Mouse (Mus musculus) hindbrain, embryonic 12.5 days (tissue): ENCODE measurements around the gene Rps6ka5. TPM values are rescaled to one million over a fixed set of nuclear protein-coding genes. Genes with fewer than 3 reads are reported as not detected.

Experiments used
- ATAC-seq: fragments of 200-750 bp; cut with Nextera tagmentation; 2 replicates; pipeline ENCODE4 v1.8.0; 2017; ENCODE audit warnings: moderate TSS enrichment; ENCODE audit not compliant: low FRiP score
- H3K27ac ChIP-seq: fragments of 300-500 bp; sonication (generic); 2 replicates; pipeline ENCODE4 v1.5.1; 2016; ENCODE audit warnings: mild to moderate bottlenecking
- H3K27me3 ChIP-seq: fragments of 300-500 bp; sonication (generic); 2 replicates; pipeline ENCODE4 v1.6.1; 2016; ENCODE audit warnings: mild to moderate bottlenecking
- H3K36me3 ChIP-seq: fragments of 300-500 bp; sonication (generic); 2 replicates; pipeline ENCODE4 v1.6.1; 2016; ENCODE audit warnings: mild to moderate bottlenecking
- H3K4me1 ChIP-seq: fragments of 300-500 bp; sonication (generic); 2 replicates; pipeline ENCODE4 v1.6.1; 2016
- H3K4me2 ChIP-seq: fragments of 300-500 bp; sonication (generic); replicated peaks from 2 replicates; pipeline ENCODE4 v1.6.1; 2016; ENCODE audit warnings: mild to moderate bottlenecking
- H3K4me3 ChIP-seq: fragments of 300-500 bp; sonication (generic); 2 replicates; pipeline ENCODE4 v1.5.1; 2016; ENCODE audit warnings: mild to moderate bottlenecking
- H3K9ac ChIP-seq: fragments of 300-500 bp; sonication (generic); 2 replicates; pipeline ENCODE4 v1.6.1; 2016; ENCODE audit warnings: mild to moderate bottlenecking, moderate library complexity
- H3K9me3 ChIP-seq: fragments of 300-500 bp; sonication (generic); replicated peaks from 2 replicates; pipeline ENCODE4 v1.6.1; 2016; ENCODE audit warnings: mild to moderate bottlenecking
- WGBS: fragments of 180-500 bp; shearing (Covaris S2); methylation state at CpG from one replicate; pipeline ENCODE4 v1.1.7; 2016; 5-methylcytosine and 5-hydroxymethylcytosine counted together
- polyA plus RNA-seq: library from polyadenylated mRNA; unstranded; fragments of >200 nt; fragmentation: Nextera tagmentation; extraction: Ambion mirVana; gene quantifications from 2 replicates; pipeline ENCODE4 v1.2.1, GENCODE M21; 2016

Rps6ka5 gene
- polyA plus RNA-seq, 1 experiment from 2014 or later: 6.5 TPM

GRCm38 (mm10) chr12:100530871-100531270 is 195.9 kb downstream of the Rps6ka5 start:
- Histone ChIP-seq H3K27ac (no peak overlapping the region), H3K4me3 (no peak overlapping the region), H3K27me3 (no peaks in the 10 kb centered on the region), H3K4me1 (peaks cover 33% of the 10 kb centered on the region), H3K4me2 (no peak overlapping the region), H3K36me3 (no peaks in the 10 kb centered on the region), H3K9me3 (no peaks in the 10 kb centered on the region), H3K9ac (no peak overlapping the region)
- ATAC-seq: no peak
- 91% methylated on average over 5 of the region's 5 CpGs for WGBS

GRCm38 (mm10) chr12:100529651-100530050 is 197.1 kb downstream of the Rps6ka5 start:
- 75% methylated on average over 5 of the region's 5 CpGs for WGBS
- no peak overlapping the region for H3K4me2 ChIP-seq
- H3K36me3 ChIP-seq: no peaks in the 10 kb centered on the region
- no peak for ATAC-seq
- no peak overlapping the region; the same call in 1 of the 2 replicates for H3K27ac ChIP-seq
- H3K4me1 ChIP-seq: peaks cover 33% of the 10 kb centered on the region
- H3K9me3 ChIP-seq: no peaks in the 10 kb centered on the region
- H3K4me3 ChIP-seq: no peak overlapping the region
- no peak overlapping the region for H3K9ac ChIP-seq
- no peaks in the 10 kb centered on the region for H3K27me3 ChIP-seq

GRCm38 (mm10) chr12:100529172-100529571 is 197.6 kb downstream of the Rps6ka5 start:
- Histone ChIP-seq H3K9ac (no peak overlapping the region), H3K4me1 (peaks cover 30% of the 10 kb centered on the region)
- WGBS: 20% methylated on average over 8 of the region's 8 CpGs

GRCm38 (mm10) chr12:100528246-100528645 is 198.5 kb downstream of the Rps6ka5 start:
- 50% methylated on average over 3 of the region's 3 CpGs for WGBS
- Histone ChIP-seq H3K4me3 (no peak overlapping the region), H3K27ac (no peak overlapping the region), H3K4me1 (peaks cover 26% of the 10 kb centered on the region), H3K36me3 (no peaks in the 10 kb centered on the region), H3K4me2 (peak overlapping the region; percentile 48), H3K9me3 (no peaks in the 10 kb centered on the region), H3K27me3 (no peaks in the 10 kb centered on the region), H3K9ac (no peak overlapping the region)
- 0 out of 2 replicates have a peak, but pooled peaks have one; percentile 14 for ATAC-seq

More at GRCm38 (mm10) chr12:100529172-100529571, 197.6 kb downstream of the Rps6ka5 start:
- no peaks in the 10 kb centered on the region for H3K27me3 ChIP-seq
- no peak for ATAC-seq
- no peak overlapping the region for H3K27ac ChIP-seq
- no peak overlapping the region for H3K4me3 ChIP-seq
- H3K9me3 ChIP-seq: no peaks in the 10 kb centered on the region
- H3K36me3 ChIP-seq: no peaks in the 10 kb centered on the region
- H3K4me2 ChIP-seq: no peak overlapping the region

- H3K4me2 ChIP-seq: peak overlapping the region; percentile 48
- H3K36me3 ChIP-seq: no peaks in the 10 kb centered on the region
- H3K9me3 ChIP-seq: no peaks in the 10 kb centered on the region
- H3K27ac ChIP-seq: no peak overlapping the region; the same call in 1 of the 2 replicates
- peak; percentile 97 for ATAC-seq
- H3K4me3 ChIP-seq: peak overlapping the region; percentile 20; the same call in 1 of the 2 replicates
- H3K27me3 ChIP-seq: no peaks in the 10 kb centered on the region
- H3K9ac ChIP-seq: no peak overlapping the region
- 10% methylated on average over 9 of the region's 9 CpGs for WGBS
- H3K4me1 ChIP-seq: peaks cover 26% of the 10 kb centered on the region
These were observed 199.0 kb downstream of the Rps6ka5 start for GRCm38 (mm10) chr12:100527753-100528152.

- Histone ChIP-seq H3K27ac (no peak overlapping the region; the same call in 1 of the 2 replicates), H3K4me2 (peak overlapping the region; percentile 48), H3K27me3 (no peaks in the 10 kb centered on the region), H3K36me3 (no peaks in the 10 kb centered on the region), H3K4me1 (peaks cover 26% of the 10 kb centered on the region), H3K4me3 (peak overlapping the region; percentile 20; the same call in 1 of the 2 replicates), H3K9me3 (no peaks in the 10 kb centered on the region), H3K9ac (no peak overlapping the region)
- WGBS: 70% methylated on average over 9 of the region's 9 CpGs
- ATAC-seq: peak; percentile 58; the same call in 1 of the 2 replicates
These were observed 199.5 kb downstream of the Rps6ka5 start for GRCm38 (mm10) chr12:100527241-100527640.

GRCm38 (mm10) chr12:100525939-100526338 is 200.8 kb downstream of the Rps6ka5 start:
- Histone ChIP-seq H3K9ac (no peak overlapping the region), H3K27me3 (no peaks in the 10 kb centered on the region), H3K4me1 (peaks cover 26% of the 10 kb centered on the region), H3K4me2 (no peak overlapping the region), H3K27ac (no peak overlapping the region), H3K4me3 (no peak overlapping the region), H3K9me3 (no peaks in the 10 kb centered on the region), H3K36me3 (no peaks in the 10 kb centered on the region)
- 69% methylated on average over 1 of the region's 1 CpGs for WGBS
- no peak for ATAC-seq

GRCm38 (mm10) chr12:100520794-100521186 is 206.0 kb downstream of the Rps6ka5 start, which contains the start of gene Ttc7b:
TSS of gene Ttc7b (minus strand) at chr12:100520826.
- Histone ChIP-seq H3K4me2 (peak within 1 kb of the TSS; percentile 86), H3K4me3 (peak within 1 kb of the TSS; percentile 87), H3K9me3 (no peaks in the 10 kb centered on the region), H3K27me3 (no peaks in the 10 kb centered on the region), H3K27ac (peak within 1 kb of the TSS; percentile 84), H3K36me3 (no peaks in the 10 kb centered on the region), H3K9ac (peak within 1 kb of the TSS; percentile 96), H3K4me1 (peaks cover 18% of the 10 kb centered on the region)
- ATAC-seq: peak; percentile 79
- 2% methylated on average over 38 of the region's 42 CpGs for WGBS

GRCm38 (mm10) chr12:100520077-100520793 is 206.5 kb downstream of the Rps6ka5 start:
- Histone ChIP-seq H3K4me3 (peak overlapping the region; percentile 87), H3K27me3 (no peaks in the 10 kb centered on the region), H3K4me1 (peaks cover 18% of the 10 kb centered on the region), H3K27ac (peak overlapping the region; percentile 84), H3K36me3 (no peaks in the 10 kb centered on the region), H3K4me2 (peak overlapping the region; percentile 86), H3K9me3 (no peaks in the 10 kb centered on the region), H3K9ac (peak overlapping the region; percentile 96)
- WGBS: under 1% methylated on average over 76 of the region's 76 CpGs
- ATAC-seq: peak; percentile 80

- Histone ChIP-seq H3K36me3 (no peaks in the 10 kb centered on the region), H3K27me3 (no peaks in the 10 kb centered on the region), H3K27ac (peak overlapping the region; percentile 84; the same call in 1 of the 2 replicates), H3K4me3 (peak overlapping the region; percentile 87), H3K9me3 (no peaks in the 10 kb centered on the region), H3K4me1 (peaks cover 18% of the 10 kb centered on the region), H3K4me2 (peak overlapping the region; percentile 86), H3K9ac (peak overlapping the region; percentile 96)
- 60% methylated on average over 7 of the region's 7 CpGs for WGBS
- ATAC-seq: no peak; the same call in 1 of the 2 replicates
These were observed 207.1 kb downstream of the Rps6ka5 start for GRCm38 (mm10) chr12:100519684-100520076.

GRCm38 (mm10) chr12:100517371-100517770 is 209.4 kb downstream of the Rps6ka5 start:
- no peak for ATAC-seq
- H3K4me1 ChIP-seq: peaks cover 18% of the 10 kb centered on the region
- no peak overlapping the region for H3K4me2 ChIP-seq
- no peaks in the 10 kb centered on the region for H3K27me3 ChIP-seq
- H3K36me3 ChIP-seq: no peaks in the 10 kb centered on the region
- no peak overlapping the region for H3K4me3 ChIP-seq
- WGBS: 89% methylated on average over 9 of the region's 9 CpGs
- H3K9me3 ChIP-seq: no peaks in the 10 kb centered on the region
- H3K9ac ChIP-seq: no peak overlapping the region
- no peak overlapping the region for H3K27ac ChIP-seq

- no peak overlapping the region for H3K4me2 ChIP-seq
- H3K4me3 ChIP-seq: no peak overlapping the region
- H3K27me3 ChIP-seq: no peaks in the 10 kb centered on the region
- no peak for ATAC-seq
- H3K9ac ChIP-seq: no peak overlapping the region
- H3K9me3 ChIP-seq: no peaks in the 10 kb centered on the region
- H3K4me1 ChIP-seq: peaks cover 18% of the 10 kb centered on the region
- no peak overlapping the region for H3K27ac ChIP-seq
- 97% methylated on average over 1 of the region's 1 CpGs for WGBS
- no peaks in the 10 kb centered on the region for H3K36me3 ChIP-seq
These were observed 210.5 kb downstream of the Rps6ka5 start for GRCm38 (mm10) chr12:100516161-100516838.
